Mouse (Mus musculus) lung, postnatal 14 days (tissue): ENCODE measurements around the gene Gm4131.

ENCODE experiments used
- DNase-seq: peaks from one replicate; pipeline ENCODE4 v3.0.0; 2021

Gm4131 gene

GRCm38 (mm10) chr14:62546746-62547145 is 20.0 kb downstream of the Gm4131 start:
- no peak for DNase-seq

GRCm38 (mm10) chr14:62546296-62546695 is 20.4 kb downstream of the Gm4131 start:
- no peak for DNase-seq

GRCm38 (mm10) chr14:62541751-62542150 is 25.0 kb downstream of the Gm4131 start:
- DNase-seq = no peak

GRCm38 (mm10) chr14:62539834-62540233 is 26.9 kb downstream of the Gm4131 start:
- DNase-seq = no peak

- no peak for DNase-seq
Observed at GRCm38 (mm10) chr14:62536988-62537387, 29.7 kb downstream of the Gm4131 start.

GRCm38 (mm10) chr14:62536127-62536526 is 30.6 kb downstream of the Gm4131 start:
- DNase-seq = no peak

GRCm38 (mm10) chr14:62530951-62531350 is 35.8 kb downstream of the Gm4131 start:
- no peak for DNase-seq

- no peak for DNase-seq
Observed at GRCm38 (mm10) chr14:62512845-62513244, 53.9 kb downstream of the Gm4131 start.

GRCm38 (mm10) chr14:62509350-62509749 is 57.4 kb downstream of the Gm4131 start:
- DNase-seq = no peak

- no peak for DNase-seq
Observed at GRCm38 (mm10) chr14:62506261-62506660, 60.5 kb downstream of the Gm4131 start.

- DNase-seq = no peak
Observed at GRCm38 (mm10) chr14:62497391-62497790, 69.3 kb downstream of the Gm4131 start.

GRCm38 (mm10) chr14:62496501-62496900 is 70.2 kb downstream of the Gm4131 start:
- DNase-seq = no peak

- DNase-seq = no peak
Observed at GRCm38 (mm10) chr14:62493456-62493855, 73.3 kb downstream of the Gm4131 start.

- peak; percentile 75 for DNase-seq
Observed at GRCm38 (mm10) chr14:62492196-62492850, 74.4 kb downstream of the Gm4131 start.

- DNase-seq = no peak
Observed at GRCm38 (mm10) chr14:62488270-62488669, 78.5 kb downstream of the Gm4131 start.

GRCm38 (mm10) chr14:62481381-62481780 is 85.3 kb downstream of the Gm4131 start:
- DNase-seq = no peak

- DNase-seq = no peak
Observed at GRCm38 (mm10) chr14:62479395-62479794, 87.3 kb downstream of the Gm4131 start.

GRCm38 (mm10) chr14:62474481-62474880 is 92.2 kb downstream of the Gm4131 start:
- DNase-seq = no peak

- DNase-seq = no peak
Observed at GRCm38 (mm10) chr14:62472061-62472460, 94.7 kb downstream of the Gm4131 start.

GRCm38 (mm10) chr14:62468753-62469125 is 98.0 kb downstream of the Gm4131 start:
- no peak for DNase-seq

- no peak for DNase-seq
Observed at GRCm38 (mm10) chr14:62468119-62468752, 98.5 kb downstream of the Gm4131 start.

- DNase-seq = peak; percentile 38
Observed at GRCm38 (mm10) chr14:62464966-62465365, 101.8 kb downstream of the Gm4131 start.

- no peak for DNase-seq
Observed at GRCm38 (mm10) chr14:62459541-62459940, 107.2 kb downstream of the Gm4131 start.

GRCm38 (mm10) chr14:62457420-62458181 is 109.1 kb downstream of the Gm4131 start:
- DNase-seq = peak; percentile 89
